Mouse (Mus musculus): ENCODE results near the gene Gm20431. TPM values are rescaled to one million over a fixed set of nuclear protein-coding genes. Genes with fewer than 3 reads are reported as not detected.
"Not testable (repeated sequence)": the region's sequence is repeated elsewhere in the genome, so short reads cannot be mapped to it uniquely, and the experiment has no call there.

Gm20431 gene
- total RNA-seq, 1 experiment from 2014 or later: 15.7 TPM

- no peak for DNase-seq
Measured at GRCm38 (mm10) chr2:167630421-167630820, 30.9 kb downstream of the Gm20431 start.

- no peak for DNase-seq
Measured at GRCm38 (mm10) chr2:167629665-167630209, 31.6 kb downstream of the Gm20431 start.

GRCm38 (mm10) chr2:167628872-167629271 lies 32.4 kb downstream of the Gm20431 start:
- no peak for DNase-seq

GRCm38 (mm10) chr2:167627019-167627418 lies 34.3 kb downstream of the Gm20431 start:
- DNase-seq: no peak

GRCm38 (mm10) chr2:167625670-167626069 lies 35.6 kb downstream of the Gm20431 start:
- no peak for DNase-seq

GRCm38 (mm10) chr2:167624368-167625075 lies 36.8 kb downstream of the Gm20431 start:
- no peak for DNase-seq

DNA sequence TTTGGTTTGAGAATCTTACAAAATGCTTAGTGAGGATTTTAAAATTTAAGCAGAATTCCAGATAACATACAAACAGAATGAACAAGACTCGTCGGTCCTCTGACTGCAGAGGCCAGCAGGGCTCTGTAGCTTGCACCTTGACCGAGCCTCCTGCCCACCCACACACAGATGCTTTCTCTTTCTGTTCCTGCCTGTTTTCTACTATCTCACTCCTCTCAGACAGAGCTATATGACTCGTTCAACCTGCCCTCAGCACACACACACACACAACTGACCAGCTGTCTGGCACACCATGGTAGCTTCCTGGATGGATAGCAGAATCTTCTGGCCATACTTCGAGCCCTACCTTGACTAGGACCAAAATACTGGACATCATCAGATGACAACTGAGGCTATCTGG lies 38.3 kb downstream of the Gm20431 start:
- DNase-seq: no peak

DNA sequence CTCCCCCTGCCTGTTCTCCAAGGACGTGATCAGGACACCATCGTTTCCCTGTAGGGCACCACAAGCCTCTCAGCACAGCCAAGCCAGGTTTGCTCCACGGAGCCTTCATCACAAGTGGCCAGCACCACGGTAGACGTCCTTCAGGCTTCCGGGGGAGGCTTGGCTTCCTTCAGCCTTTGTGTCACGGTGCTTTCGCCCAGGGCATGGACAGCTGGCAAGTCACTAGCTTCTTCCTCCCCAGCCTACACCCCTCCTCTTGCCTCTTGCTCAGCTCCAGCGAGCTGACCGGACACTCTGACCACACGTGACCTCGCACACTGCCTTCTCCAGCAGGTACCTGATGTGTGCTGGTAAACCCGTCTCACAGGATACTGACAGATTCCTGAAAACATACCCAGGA lies 38.9 kb downstream of the Gm20431 start:
- DNase-seq: no peak

DNA sequence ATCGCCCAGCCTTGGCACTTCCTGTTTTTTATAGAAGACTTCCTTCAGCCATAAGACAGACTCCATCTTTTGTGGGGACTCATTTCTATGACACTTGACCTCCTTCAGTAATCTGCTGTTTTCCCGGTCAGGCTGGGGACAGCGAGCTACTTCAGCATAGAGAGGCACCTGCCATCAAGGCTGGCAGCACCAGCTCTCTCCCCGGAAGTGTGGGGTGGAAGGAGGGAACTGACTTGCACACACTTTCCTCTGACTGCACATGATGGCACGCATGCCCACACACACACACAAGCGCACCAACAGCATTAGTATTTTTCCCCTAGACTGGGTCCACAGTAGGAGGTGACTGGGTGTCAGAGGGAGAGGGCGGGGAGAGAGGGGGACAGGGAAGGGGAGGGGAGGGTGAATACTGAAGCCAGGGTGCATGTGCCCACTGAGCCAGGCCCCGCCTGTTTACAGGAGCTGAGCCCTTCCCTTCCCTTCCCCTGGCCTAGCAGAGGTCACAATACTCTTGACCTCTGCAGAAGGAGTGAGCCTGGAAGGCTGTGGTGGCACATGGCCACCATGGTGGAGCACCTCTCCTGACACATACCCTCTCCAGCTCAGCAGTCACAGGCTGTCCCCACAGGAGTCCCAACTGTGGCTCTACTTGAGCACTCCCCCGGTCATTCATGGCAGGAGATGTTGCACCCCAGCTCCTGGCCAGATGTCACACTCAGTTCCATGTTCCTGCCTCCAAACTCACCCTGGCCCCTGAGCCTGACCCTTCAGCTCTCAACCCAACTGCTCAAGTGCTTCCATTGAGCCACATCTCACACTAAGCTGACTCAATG lies 39.8 kb downstream of the Gm20431 start:
- no peak for DNase-seq

- DNase-seq: no peak
Measured at GRCm38 (mm10) chr2:167617472-167617871, 43.8 kb downstream of the Gm20431 start.

- DNase-seq: no peak
Measured at GRCm38 (mm10) chr2:167617034-167617433, 44.3 kb downstream of the Gm20431 start.

GRCm38 (mm10) chr2:167613335-167613734 lies 48.0 kb downstream of the Gm20431 start:
- not testable (repeated sequence) for DNase-seq

- DNase-seq: no peak
Measured at GRCm38 (mm10) chr2:167612122-167612521, 49.2 kb downstream of the Gm20431 start.

GRCm38 (mm10) chr2:167611287-167611686 lies 50.0 kb downstream of the Gm20431 start:
- DNase-seq: no peak

DNA sequence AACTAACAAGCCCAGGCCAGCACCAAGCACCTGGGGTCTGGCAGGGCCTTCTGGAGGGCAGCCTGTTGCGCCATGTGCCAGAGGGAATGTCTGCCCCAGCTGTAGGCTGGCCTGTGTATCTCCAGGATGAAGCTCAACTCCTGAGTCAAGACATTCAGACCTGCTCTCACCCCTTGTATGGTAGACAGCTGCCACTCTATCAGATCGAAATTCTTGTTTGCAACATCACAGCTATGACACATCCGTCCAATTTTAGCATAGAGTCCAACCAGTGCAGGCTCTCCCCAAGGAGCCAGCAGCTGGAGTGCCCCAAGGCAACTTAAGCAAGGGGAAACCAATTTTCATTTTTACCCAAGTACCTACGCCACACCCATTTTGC lies 54.6 kb downstream of the Gm20431 start:
- no peak for DNase-seq

DNA sequence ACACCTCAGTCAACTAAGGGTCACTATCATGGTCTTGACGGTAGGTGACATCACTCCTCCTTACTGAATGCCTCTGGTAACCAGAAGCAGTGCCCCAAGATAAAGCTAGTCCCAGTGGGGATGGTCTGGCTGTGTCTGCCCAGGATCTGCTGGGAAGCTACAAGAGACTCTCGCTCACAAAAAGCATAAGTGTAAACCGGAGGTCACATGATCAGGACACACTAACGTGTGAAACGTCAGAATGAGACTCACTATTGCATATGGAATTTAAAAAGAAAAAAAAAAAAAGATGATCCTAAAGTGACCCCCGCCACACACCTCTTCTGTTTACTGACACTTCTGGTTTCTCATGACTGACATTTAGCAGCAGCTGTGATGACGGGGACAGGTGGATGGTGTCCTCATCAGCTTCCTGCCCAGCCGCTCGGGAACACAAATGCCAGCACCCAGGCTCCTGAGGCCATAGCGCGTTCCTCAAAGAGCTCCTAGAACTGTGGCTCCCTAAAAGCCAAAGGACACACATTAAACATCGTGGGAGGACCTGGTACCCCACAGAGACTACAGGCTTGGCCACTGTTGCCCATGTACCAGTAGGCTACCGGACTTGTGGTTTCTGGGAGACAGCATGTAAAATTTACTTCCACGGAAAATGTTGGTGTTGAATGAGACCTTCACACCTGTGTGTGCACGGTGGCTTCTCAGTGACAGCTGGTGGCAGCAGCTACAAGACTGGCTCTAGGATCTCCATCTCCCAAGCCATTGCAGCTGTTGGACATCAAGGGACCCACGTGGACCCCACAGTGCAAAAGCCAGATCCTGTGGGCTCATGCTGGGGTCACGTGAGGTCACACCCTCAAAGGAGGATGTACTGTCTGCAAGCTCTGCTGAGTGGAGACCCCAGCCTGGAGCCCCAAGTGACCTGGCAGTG lies 55.2 kb downstream of the Gm20431 start:
- DNase-seq: no peak

DNA sequence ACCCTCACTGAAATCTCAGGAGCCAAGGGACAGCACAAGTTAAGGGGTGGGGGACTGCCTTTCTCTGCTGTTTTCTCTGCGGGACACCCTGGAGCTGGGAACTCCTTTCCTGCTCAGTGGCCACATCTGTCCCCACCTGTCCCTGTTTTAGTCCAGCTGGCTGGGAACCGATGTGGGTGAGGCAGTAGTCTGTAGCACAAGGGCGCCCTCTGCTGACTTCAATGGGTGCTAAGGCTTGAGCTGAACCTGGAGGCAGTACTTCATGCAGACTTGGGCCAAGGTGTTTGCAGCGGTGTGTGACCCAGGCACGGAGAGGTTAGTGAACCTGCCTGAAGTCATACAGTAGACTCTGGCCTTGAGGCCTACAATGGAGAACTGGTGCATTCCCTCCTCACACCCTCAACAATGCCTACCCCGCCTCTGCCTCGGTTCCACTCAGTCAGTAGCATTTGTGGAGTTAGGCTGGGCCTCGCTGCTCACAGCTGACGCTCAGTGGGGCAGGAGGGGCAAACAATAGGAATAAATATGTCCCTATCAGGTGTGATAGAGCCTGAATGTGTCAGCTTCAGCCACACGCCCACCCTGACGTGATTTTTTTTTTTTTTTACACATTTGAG lies 56.0 kb downstream of the Gm20431 start:
- DNase-seq: peak; percentile 91

DNA sequence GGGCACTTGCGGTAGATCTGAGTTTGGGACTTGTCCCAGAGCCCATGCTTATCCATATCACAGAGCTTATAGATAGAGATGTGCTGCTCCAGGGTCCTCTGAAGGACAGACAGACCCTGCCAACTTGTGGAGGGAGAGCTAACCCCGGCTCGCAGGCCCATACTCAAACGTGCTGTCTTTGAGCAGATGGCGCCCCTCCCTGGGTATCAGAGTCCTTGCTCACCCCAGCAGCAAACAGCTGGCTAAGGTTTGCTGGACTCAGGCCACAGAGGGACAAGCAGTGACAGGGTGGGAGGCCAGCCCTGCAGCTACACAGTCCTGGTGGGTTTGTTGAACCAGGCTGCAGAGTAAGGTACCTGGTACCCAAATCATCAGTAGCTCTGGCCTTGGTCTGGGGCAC lies 58.3 kb downstream of the Gm20431 start:
- no peak for DNase-seq

- DNase-seq: no peak
Measured at GRCm38 (mm10) chr2:167602364-167602763, 58.9 kb downstream of the Gm20431 start.

DNA sequence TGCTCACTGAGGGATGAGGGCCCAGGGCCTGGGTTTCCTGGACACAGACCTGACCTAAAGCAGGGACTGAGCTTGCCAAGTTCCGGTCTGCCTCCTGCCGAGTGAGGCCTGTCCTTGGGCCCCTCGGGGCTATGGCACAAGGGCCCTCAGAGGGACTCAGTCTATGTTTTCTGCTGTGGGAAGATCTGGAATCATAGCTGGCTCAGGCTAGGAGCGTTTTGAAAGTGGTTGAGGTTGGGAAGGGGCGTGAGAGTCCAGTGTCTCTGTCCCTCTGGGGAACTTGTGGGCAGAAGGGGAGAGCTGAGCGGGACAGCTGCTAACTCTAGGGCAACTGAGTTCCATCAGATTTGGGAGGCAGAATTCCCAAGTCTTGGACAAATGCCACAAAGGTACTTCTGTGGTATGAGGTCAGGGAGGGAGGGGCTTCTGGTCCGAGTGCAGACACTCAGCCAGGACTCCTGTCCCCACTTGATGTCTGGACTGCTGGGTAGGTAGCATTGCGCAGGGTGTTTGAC lies 60.8 kb downstream of the Gm20431 start:
- DNase-seq: no peak

DNA sequence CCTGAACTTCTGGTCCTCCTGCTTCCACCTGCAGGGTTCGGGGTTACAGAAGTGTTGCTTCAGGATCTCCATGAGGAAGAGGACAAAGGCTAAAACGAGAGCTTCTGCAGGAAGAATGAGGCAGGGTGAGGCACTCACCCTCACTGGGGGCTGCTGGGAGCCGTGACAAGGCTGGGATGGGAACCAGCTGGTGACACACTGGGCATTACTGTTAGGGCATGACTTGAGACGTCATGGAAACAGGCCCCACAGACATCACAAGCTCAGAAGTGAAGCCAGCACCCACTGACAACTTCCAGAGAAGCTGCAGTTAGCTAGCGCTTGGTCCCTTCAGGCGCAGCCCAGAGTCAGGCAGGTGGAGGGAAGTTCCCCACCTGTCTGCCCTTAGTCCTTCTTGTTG lies 61.4 kb downstream of the Gm20431 start:
- DNase-seq: no peak

GRCm38 (mm10) chr2:167599195-167599594 lies 62.1 kb downstream of the Gm20431 start:
- no peak for DNase-seq

All from adrenal gland, postnatal 25 days (tissue).